Mouse (Mus musculus) heart, adult 2 months (tissue): ENCODE results near the gene Nup133. TPM values are rescaled to one million over a fixed set of nuclear protein-coding genes. Genes with fewer than 3 reads are reported as not detected.
A peak's percentile ranks its signal among the peaks of the same experiment; 100 is the strongest.

Source experiments
- DNase-seq, 2 experiments: peaks; one replicate each; pipeline ENCODE4 v3.0.0; 2021
- H3K27ac ChIP-seq: fragments of 200-600 bp; 2 replicates; pipeline ENCODE4 v1.8.1; 2022
- H3K27me3 ChIP-seq: fragments of 200-500 bp; 2 replicates; pipeline ENCODE4 v1.6.1; 2012; ENCODE audit warnings: mild to moderate bottlenecking, low read length, inconsistent platforms, mixed read lengths; ENCODE audit not compliant: control insufficient read depth, insufficient read depth
- H3K36me3 ChIP-seq: fragments of 200-500 bp; 2 replicates; pipeline ENCODE4 v1.6.1; 2012; ENCODE audit warnings: low read length, inconsistent platforms; ENCODE audit not compliant: control insufficient read depth, insufficient read depth
- H3K4me1 ChIP-seq: fragments of 200-500 bp; 2 replicates; pipeline ENCODE4 v1.6.1; 2011; ENCODE audit warnings: low read length; ENCODE audit not compliant: control insufficient read depth, insufficient read depth
- H3K4me3 ChIP-seq: fragments of 200-600 bp; 2 replicates; pipeline ENCODE4 v1.8.1; 2022
- H3K79me2 ChIP-seq: fragments of 200-500 bp; replicated peaks from 2 replicates; pipeline ENCODE4 v1.6.1; 2012; ENCODE audit warnings: mild to moderate bottlenecking, inconsistent platforms, low read length, moderate library complexity, mixed read lengths; ENCODE audit not compliant: control insufficient read depth, insufficient read depth
- H3K9ac ChIP-seq: fragments of 200-500 bp; 2 replicates; pipeline ENCODE4 v1.6.1; 2012; ENCODE audit warnings: low read depth, mild to moderate bottlenecking, control low read depth, inconsistent platforms, low read length, mixed read lengths
- CTCF ChIP-seq: fragments of 200-600 bp; IDR thresholded peaks from 2 replicates; pipeline ENCODE4 v1.8.1; 2022; ENCODE audit warnings: antibody characterized with exemption, mild to moderate bottlenecking, moderate library complexity
- EP300 ChIP-seq: fragments of 200-500 bp; IDR thresholded peaks from 2 replicates; pipeline ENCODE4 v1.6.1; 2011; ENCODE audit warnings: low read depth, low read length, control low read depth; ENCODE audit not compliant: insufficient read depth
- POLR2A ChIP-seq: fragments of 200-500 bp; IDR thresholded peaks from 2 replicates; pipeline ENCODE4 v1.6.1; 2011; ENCODE audit warnings: mild to moderate bottlenecking, low read depth, low read length, control low read depth; ENCODE audit not compliant: insufficient read depth
- WGBS: fragments of 180-500 bp; shearing (Covaris S2); methylation state at CpG from one replicate; pipeline ENCODE4 v1.1.7; 2018; 5-methylcytosine and 5-hydroxymethylcytosine counted together
- intact Hi-C: fragments of 180-260 bp; cut with DNase I; formaldehyde crosslinking; loops from one replicate; pipeline ENCODE4 v1.15.1; 2025
- polyA plus RNA-seq: library from polyadenylated mRNA; depleted of rRNA; stranded (reverse); fragments of >200 nt; gene quantifications from 2 replicates; pipeline ENCODE4 v1.2.3, GENCODE M21; 2012
- total RNA-seq, 2 experiments: library from RNA; stranded (reverse); gene quantifications; 2 replicates each; pipeline ENCODE4 v1.2.3; 2021

Gene Nup133
- total and polyA plus RNA-seq, 3 experiments = 7.2 to 10.8 (median 9.9) TPM

- Histone ChIP-seq H3K27ac (no peak overlapping the region), H3K79me2 (no peaks in the 10 kb centered on the region), H3K36me3 (no peaks in the 10 kb centered on the region), H3K4me1 (no peaks in the 10 kb centered on the region), H3K9ac (no peak overlapping the region), H3K27me3 (no peaks in the 10 kb centered on the region), H3K4me3 (no peak overlapping the region)
- TF ChIP-seq EP300 (no peak), POLR2A (no peak), CTCF (no peak)
- intact Hi-C loops = no loop called here
- WGBS = 88% methylated on average over 9 of the region's 9 CpGs
- no peak for DNase-seq
These were observed 11.0 kb upstream of the Nup133 start for GRCm38 (mm10) chr8:123960056-123960455.

GRCm38 (mm10) chr8:123959473-123959872, 10.4 kb upstream of the Nup133 start:
- intact Hi-C loops = no loop called here

GRCm38 (mm10) chr8:123958130-123958529, 9.1 kb upstream of the Nup133 start:
- Histone ChIP-seq H3K27me3 (no peaks in the 10 kb centered on the region), H3K4me3 (no peak overlapping the region), H3K79me2 (no peaks in the 10 kb centered on the region), H3K9ac (no peak overlapping the region), H3K36me3 (no peaks in the 10 kb centered on the region), H3K4me1 (no peaks in the 10 kb centered on the region), H3K27ac (no peak overlapping the region)
- peak; percentile 32 to 54 for DNase-seq
- no peak for TF ChIP-seq CTCF
- no peak for TF ChIP-seq EP300
- no peak for TF ChIP-seq POLR2A
- 42% methylated on average over 17 of the region's 17 CpGs for WGBS
- intact Hi-C loops = no loop called here

More at GRCm38 (mm10) chr8:123959473-123959872, 10.4 kb upstream of the Nup133 start:
- no peak for TF ChIP-seq CTCF
- TF ChIP-seq POLR2A = no peak
- no peak for TF ChIP-seq EP300
- 90% methylated on average over 6 of the region's 6 CpGs for WGBS
- Histone ChIP-seq H3K36me3 (no peaks in the 10 kb centered on the region), H3K4me1 (no peaks in the 10 kb centered on the region), H3K9ac (no peak overlapping the region), H3K27ac (no peak overlapping the region), H3K27me3 (no peaks in the 10 kb centered on the region), H3K79me2 (no peaks in the 10 kb centered on the region), H3K4me3 (no peak overlapping the region)
- no peak for DNase-seq

- no peaks in the 10 kb centered on the region for H3K36me3 ChIP-seq
- TF ChIP-seq EP300 (no peak), CTCF (no peak), POLR2A (no peak)
- intact Hi-C loops = no loop called here
These were observed 5.2 kb upstream of the Nup133 start for GRCm38 (mm10) chr8:123954246-123954645.

DNA sequence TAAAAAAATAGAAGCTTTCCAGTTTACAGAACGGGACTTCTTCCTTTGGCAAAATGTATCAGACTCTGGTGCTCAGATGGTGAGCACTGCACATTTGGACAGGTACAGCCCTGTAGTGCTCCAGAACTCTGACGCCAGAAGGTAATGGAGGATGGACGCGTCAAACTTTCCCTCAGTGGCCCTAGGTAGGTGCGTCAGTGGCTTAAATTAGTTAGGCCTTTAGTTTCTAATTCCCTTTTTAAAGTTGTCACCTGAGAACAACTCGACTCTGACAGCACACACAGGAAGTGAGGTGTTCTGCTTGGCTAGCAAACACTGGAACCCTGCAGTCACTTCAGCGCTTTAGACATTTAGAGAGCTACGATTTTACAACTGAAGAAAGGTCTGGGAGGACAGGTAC, 4.6 kb upstream of the Nup133 start:
- no peak for DNase-seq
- no peaks in the 10 kb centered on the region for H3K79me2 ChIP-seq
- TF ChIP-seq CTCF (no peak), EP300 (no peak), POLR2A (no peak)
- intact Hi-C loops = no loop called here
- no peaks in the 10 kb centered on the region for H3K36me3 ChIP-seq
- H3K27ac ChIP-seq = no peak overlapping the region
- H3K9ac ChIP-seq = no peak overlapping the region
- no peak overlapping the region for H3K4me3 ChIP-seq
- 86% methylated on average over 8 of the region's 8 CpGs for WGBS
- H3K4me1 ChIP-seq = no peaks in the 10 kb centered on the region
- H3K27me3 ChIP-seq = no peaks in the 10 kb centered on the region

More at GRCm38 (mm10) chr8:123954246-123954645, 5.2 kb upstream of the Nup133 start:
- no peak overlapping the region for H3K9ac ChIP-seq
- WGBS = 87% methylated on average over 8 of the region's 8 CpGs
- H3K27ac ChIP-seq = no peak overlapping the region
- H3K4me1 ChIP-seq = no peaks in the 10 kb centered on the region
- no peaks in the 10 kb centered on the region for H3K27me3 ChIP-seq
- no peaks in the 10 kb centered on the region for H3K79me2 ChIP-seq
- no peak overlapping the region for H3K4me3 ChIP-seq
- no peak for DNase-seq

DNA sequence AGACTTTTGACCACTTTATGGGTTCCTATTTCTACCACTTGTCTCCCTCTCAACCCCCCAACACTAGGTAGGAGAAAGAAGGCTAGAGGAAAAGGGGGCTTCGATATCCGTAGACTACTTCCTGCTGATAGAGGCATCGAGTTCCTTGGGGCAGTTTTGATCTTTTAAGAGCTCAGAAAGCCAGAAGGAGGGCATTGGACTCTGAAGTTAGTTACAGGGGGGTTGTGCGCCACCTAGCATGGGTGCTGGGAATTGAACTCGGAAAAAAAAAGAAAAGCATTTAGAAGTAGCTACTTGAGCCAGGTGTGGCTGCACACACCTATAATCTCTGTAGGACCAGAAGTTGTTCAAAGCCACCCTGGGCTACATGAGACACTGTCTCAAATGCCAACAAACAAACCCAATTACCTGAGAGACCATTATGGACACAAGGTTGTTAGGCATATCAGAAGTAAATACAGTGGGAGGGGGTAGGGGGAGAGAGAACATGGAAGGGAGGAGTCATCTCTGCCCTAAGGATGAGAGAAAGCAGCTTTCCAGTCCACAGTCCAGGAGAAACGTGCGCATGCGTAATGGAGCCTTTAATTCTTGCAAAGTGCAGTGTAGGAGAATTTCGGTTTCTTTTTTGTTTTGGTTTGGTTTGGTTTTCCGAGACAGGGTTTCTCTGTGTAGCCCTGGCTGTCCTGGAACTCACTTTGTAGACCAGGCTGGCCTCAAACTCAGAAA, 1.2 kb upstream of the Nup133 start:
- intact Hi-C loops = loop anchor here (2.0 kb wide), 1 partner anchor 33 kb away; the partner anchor contains the start of gene Abcb10
- H3K9ac ChIP-seq = peak overlapping the region; percentile 76; the same call in 1 of the 2 replicates
- H3K4me1 ChIP-seq = no peaks in the 10 kb centered on the region
- WGBS = 33% methylated on average over 10 of the region's 10 CpGs
- H3K27me3 ChIP-seq = no peaks in the 10 kb centered on the region
- DNase-seq = peak; percentile 52 to 61
- H3K4me3 ChIP-seq = peak overlapping the region; percentile 98
- H3K27ac ChIP-seq = peak overlapping the region; percentile 82
- no peaks in the 10 kb centered on the region for H3K79me2 ChIP-seq
- TF ChIP-seq CTCF (peak; percentile 86), POLR2A (no peak), EP300 (no peak)
- H3K36me3 ChIP-seq = no peaks in the 10 kb centered on the region
